Mouse (Mus musculus): Measurements from ENCODE around the gene Pcolce. TPM values are rescaled to one million over a fixed set of nuclear protein-coding genes. Genes with fewer than 3 reads are reported as not detected.

Gene Pcolce
- total RNA-seq, 2 experiments from 2014 or later = 12.6 to 15.1 TPM

DNA sequence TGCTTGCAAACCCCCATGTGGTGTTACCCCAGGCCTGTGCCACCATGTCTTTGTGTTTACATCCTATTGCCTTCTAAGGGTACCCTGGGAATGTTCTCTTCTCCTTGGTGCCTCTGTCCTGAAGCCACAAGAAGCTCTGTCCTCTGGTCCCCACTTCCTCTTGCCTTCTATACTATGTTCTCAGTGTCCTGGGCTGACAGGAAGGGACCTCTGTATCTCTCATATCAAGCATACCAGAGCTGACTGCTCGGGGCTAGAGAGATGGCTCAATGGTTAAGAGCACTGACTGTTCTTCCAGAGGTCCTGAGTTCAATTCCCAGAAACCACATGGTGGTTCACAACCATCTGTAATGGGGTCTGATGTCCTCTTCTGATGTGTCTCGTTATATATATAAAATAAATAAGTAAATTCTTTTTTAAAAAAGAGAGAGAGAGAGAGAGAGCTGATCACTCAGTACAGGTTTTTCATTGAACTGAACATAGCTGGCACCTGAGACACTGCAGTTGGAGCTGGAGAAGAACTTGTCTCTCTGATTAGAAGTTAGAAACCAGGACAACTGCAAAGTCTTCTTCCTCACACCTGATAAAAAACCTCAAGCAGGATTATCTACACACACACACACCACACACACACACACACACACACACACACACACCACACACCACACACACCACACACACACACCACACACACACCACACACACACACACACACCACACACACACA, 15.3 kb downstream of the Pcolce start:
- intact Hi-C loops (cut with DNase I) = no loop called here
- DNase-seq = no peak

DNA sequence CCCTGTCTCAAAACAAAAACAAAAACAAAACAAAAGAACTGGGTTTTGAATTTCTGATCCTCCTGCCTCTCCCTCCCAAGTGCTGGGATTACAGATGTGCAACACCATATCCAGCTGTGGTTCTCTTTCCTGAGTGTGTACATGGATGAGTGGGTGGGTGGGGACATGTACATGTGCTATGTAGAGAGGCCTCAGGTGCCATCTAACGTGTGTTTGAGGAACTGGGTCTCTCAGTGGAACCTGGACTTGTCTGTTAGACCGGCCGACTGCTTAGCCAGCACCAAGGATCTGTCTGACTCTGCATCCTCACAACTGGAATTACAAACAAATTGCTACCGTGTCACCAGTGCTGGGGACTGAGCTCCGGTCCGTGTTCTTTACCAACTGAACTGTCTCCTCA, 16.0 kb downstream of the Pcolce start:
- intact Hi-C loops (cut with DNase I) = no loop called here
- DNase-seq = no peak

DNA sequence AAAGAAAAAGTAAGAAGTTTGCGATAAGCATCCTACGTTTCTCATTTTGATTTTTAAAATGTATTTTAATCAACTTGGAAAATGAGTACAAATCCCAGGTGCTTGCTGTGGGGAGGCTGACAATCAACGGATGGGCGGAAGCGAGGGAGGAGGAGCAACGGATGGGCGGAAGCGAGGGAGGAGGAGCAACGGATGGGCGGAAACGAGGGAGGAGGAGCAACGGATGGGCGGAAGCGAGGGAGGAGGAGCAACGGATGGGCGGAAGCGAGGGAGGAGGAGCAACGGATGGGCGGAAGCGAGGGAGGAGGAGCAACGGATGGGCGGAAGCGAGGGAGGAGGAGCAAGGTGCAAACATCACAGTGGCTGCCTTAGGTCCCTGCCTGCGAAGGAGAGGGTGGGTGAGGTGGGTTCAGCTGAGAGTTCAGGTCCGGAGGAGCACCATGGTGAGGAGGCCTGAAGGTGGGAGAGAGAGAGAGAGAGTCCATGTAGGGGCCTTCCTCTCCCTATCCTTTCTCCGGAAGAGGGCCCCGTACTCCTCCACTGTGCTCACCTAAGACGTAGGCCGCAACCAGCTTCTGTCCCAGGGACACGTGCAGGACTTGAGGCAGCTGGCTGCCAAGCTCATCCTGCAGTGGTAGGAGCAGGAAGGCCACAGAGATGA, 16.9 kb downstream of the Pcolce start:
- intact Hi-C loops (cut with DNase I) = no loop called here

GRCm38 (mm10) chr5:137595921-137596320, 17.7 kb downstream of the Pcolce start:
- DNase-seq = no peak
- intact Hi-C loops (cut with DNase I) = no loop called here

More for the DNA sequence above, 16.9 kb downstream of the Pcolce start:
- DNase-seq = no peak

GRCm38 (mm10) chr5:137590507-137590906, 23.1 kb downstream of the Pcolce start:
- intact Hi-C loops (cut with DNase I) = no loop called here

DNA sequence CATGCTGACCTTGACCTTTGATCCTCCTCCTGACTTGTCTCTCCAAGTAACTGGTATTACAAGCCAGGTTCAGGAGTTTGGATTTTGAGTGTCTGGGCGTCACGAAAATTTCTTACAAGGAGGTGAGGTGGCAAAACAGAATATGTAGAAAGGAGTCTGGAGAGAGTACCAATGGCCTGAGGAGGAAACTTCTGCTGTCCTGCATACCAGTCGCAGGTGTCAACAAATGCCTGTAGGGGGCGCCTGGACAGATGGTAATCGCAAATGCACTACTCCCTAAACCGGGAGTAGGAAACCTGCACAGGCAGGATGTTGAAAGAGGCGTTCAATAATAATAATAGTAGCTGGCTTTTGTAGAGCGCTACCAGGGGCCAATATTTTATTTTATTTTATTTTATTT, 28.6 kb downstream of the Pcolce start:
- intact Hi-C loops (cut with DNase I) = no loop called here
- peak; percentile 81 for DNase-seq

More at GRCm38 (mm10) chr5:137590507-137590906, 23.1 kb downstream of the Pcolce start:
- no peak for DNase-seq

GRCm38 (mm10) chr5:137583670-137584169, 29.9 kb downstream of the Pcolce start:
- intact Hi-C loops (cut with DNase I) = no loop called here
- peak; percentile 87 for DNase-seq

GRCm38 (mm10) chr5:137582702-137583101, 30.9 kb downstream of the Pcolce start:
- DNase-seq = no peak
- intact Hi-C loops (cut with DNase I) = no loop called here

- intact Hi-C loops (cut with DNase I) = no loop called here
- DNase-seq = no peak
These were observed 33.3 kb downstream of the Pcolce start for GRCm38 (mm10) chr5:137580246-137580645.

DNA sequence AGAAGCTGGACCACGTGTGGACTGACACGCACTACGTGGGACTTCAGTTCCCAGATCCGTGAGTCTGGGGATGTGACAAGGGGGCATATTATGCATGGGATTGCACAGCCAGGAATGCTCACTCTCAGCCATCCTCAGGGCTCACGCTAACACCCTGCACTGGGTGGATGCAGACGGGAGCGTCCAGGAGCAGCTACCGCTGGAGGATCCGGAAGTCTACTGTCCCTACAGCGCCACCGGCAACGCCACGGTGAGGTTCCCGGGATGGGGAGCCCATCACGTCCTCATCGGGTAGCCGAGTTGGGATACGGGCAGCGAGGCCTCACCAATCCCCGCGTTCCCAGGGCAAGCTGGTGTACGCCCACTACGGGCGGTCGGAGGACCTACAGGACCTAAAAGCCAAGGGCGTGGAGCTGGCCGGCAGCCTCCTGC, 39.1 kb downstream of the Pcolce start:
- peak; percentile 55 for DNase-seq
- intact Hi-C loops (cut with DNase I) = no loop called here

DNA sequence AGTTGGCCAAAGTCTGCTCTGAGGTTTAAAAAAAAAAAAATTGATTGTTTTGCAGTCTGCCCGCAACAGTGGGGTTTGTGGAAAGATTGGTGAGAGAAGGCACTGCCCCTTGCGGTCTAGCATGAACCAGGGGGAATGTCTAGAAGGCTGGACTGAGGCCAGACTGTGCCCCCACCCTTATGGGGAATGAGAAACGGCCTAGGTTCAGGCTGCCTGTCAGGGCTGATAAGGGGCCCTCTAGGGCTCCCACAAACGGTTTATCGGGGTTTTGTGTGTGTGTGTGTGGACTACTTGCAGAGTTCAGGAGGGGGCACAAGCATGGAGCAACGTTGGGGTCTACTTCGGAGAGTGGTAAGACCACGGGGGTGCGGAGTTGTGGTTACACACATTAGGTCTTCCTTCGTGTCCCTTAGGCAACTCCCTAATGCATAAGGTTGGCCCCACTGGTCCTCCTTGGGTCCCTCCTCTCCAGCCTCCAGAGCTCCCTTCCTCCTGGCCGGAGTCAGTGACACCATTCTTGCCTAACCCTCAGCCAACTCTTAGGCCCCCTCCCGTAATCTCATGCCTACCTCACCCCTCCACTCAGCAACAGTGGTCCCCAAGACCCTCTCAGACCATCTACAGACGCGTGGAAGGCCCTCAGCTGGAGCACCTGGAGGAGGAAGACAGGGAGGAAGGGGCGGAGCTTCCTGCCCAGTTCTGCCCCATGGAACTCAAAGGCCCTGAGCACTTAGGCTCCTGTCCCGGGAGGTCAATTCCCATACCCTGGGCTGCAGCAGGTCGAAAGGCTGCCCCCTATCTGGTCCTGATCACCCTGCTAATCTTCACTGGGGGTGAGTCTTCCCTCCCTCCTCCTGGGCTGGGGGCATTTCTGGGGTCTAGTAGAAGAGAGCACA, 42.6 kb downstream of the Pcolce start:
- no peak for DNase-seq

GRCm38 (mm10) chr5:137570181-137570580, 43.4 kb downstream of the Pcolce start:
- DNase-seq = no peak
- intact Hi-C loops (cut with DNase I) = no loop called here

More for the DNA sequence above, 42.6 kb downstream of the Pcolce start:
- intact Hi-C loops (cut with DNase I) = no loop called here

DNA sequence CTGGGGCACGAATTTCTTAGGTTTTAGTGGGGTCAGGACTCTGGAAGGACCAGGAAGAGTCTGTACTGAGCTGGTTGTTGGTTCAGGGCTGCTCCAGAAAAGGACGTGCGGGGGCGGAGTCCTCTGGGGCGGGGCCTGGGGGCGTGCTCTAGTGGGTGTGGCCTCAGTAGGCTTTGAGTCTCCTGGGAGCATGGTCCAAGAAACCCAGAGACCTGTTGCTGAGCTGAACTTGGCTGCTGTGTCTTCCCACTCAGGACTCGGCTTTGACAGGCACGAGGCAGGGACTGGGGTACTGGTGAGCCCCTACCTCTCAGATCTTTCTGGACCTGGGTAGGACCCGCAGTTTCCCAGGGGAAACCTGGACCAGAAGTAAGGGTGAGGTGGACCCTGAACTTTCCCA, 43.9 kb downstream of the Pcolce start, which contains the start of gene Tfr2:
Gene Tfr2 (plus strand): TSS at position 176 of the 400 bp plus-strand sequence.
- DNase-seq = no peak
- intact Hi-C loops (cut with DNase I) = no loop called here

DNA sequence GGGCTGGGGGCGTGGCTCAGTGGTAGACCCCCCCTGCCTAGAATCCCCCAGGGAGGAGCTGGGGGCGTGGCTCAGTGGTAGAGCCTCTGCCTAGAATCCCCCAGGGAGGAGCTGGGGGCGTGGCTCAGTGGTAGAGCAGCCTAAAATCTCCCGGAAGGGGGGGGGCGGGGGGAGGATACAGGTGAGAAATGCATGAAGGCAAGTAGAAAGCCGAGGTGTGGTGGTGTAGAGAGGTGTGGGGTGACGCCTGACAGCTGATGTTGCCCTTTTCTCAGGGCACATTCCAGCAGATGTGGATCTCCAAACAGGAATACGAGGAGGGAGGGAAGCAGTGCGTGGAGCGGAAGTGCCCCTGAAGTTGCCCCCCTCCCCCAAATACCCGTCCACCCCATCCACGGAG, 44.6 kb downstream of the Pcolce start:
- intact Hi-C loops (cut with DNase I) = no loop called here

DNA sequence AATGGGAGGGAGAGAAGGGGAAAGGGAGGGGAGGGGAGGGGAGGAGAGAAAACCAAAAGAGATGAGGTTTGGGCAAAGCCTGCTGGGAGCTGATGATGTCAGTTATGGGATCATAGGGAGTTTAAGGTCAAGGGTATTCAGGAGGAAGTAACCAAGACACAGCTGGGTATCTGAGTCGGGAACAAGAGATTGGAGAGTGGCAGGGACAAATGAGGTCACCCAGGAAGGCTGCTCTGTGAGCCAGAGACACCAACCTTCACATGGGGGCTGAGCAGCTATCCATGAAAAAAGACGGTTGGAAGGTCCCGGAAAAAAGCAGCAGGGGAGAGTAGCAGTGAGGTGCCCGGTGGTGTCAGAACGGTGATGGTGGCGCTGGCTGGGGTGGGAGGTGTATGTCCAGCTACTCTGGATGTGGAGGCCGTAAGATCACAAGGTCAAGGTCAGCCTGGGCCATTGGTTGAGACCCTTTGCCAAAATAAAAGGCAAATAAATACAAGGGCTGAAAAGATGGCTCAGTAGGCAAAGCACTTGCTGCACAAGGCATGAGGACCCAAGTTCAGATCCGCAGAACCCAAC, 45.3 kb downstream of the Pcolce start:
- intact Hi-C loops (cut with DNase I) = no loop called here
- no peak for DNase-seq

More for the DNA sequence above, 44.6 kb downstream of the Pcolce start:
- no peak for DNase-seq

GRCm38 (mm10) chr5:137566416-137566815, 47.2 kb downstream of the Pcolce start:
- DNase-seq = no peak
- intact Hi-C loops (cut with DNase I) = no loop called here

GRCm38 (mm10) chr5:137565744-137566143, 47.8 kb downstream of the Pcolce start:
- intact Hi-C loops (cut with DNase I) = no loop called here

DNA sequence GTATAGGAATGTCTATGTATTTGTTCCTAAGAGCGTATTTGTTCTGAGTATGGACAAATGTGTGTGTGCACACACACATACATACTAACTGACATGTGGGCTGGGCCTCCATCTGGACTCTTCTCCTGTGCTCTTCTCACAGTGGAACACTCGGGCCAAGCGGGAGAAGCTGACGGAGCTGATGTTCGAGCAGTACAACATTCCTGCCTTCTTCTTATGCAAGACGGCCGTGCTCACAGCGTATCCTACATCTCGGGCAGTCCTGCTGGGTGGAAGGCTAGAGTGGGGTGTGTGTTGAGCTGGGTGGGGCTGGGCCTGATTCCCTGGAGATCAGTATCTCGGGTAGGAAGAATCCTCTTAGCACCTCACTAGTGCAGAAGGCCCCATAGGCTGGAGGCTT, 50.6 kb downstream of the Pcolce start:
- no peak for DNase-seq
- intact Hi-C loops (cut with DNase I) = no loop called here

More at GRCm38 (mm10) chr5:137565744-137566143, 47.8 kb downstream of the Pcolce start:
- DNase-seq = no peak

- DNase-seq = no peak
- intact Hi-C loops (cut with DNase I) = no loop called here
These were observed 52.0 kb downstream of the Pcolce start for GRCm38 (mm10) chr5:137561556-137561955.
